Mouse (Mus musculus) embryonic facial prominence, embryonic 10.5 days (tissue): ENCODE results near the gene Pou2f1. TPM values are rescaled to one million over a fixed set of nuclear protein-coding genes. Genes with fewer than 3 reads are reported as not detected.
A peak's percentile ranks its signal among the peaks of the same experiment; 100 is the strongest.

ENCODE experiments used
- DNase-seq: peaks from one replicate; pipeline ENCODE4 v3.0.0-alpha.2; 2017; ENCODE audit warnings: low spot score
- H3K27ac ChIP-seq: fragments of 300-500 bp; sonication (generic); replicated peaks from 2 replicates; pipeline ENCODE4 v1.5.1; 2016; ENCODE audit warnings: mild to moderate bottlenecking
- H3K27me3 ChIP-seq: fragments of 300-500 bp; sonication (generic); replicated peaks from 2 replicates; pipeline ENCODE4 v1.6.1; 2016; ENCODE audit warnings: low read depth, mild to moderate bottlenecking; ENCODE audit not compliant: poor library complexity, severe bottlenecking
- H3K36me3 ChIP-seq: fragments of 300-500 bp; sonication (generic); replicated peaks from 2 replicates; pipeline ENCODE4 v1.6.1; 2016; ENCODE audit warnings: mild to moderate bottlenecking, moderate library complexity
- H3K4me1 ChIP-seq: fragments of 300-500 bp; sonication (generic); 2 replicates; pipeline ENCODE4 v1.6.1; 2016
- H3K4me3 ChIP-seq: fragments of 300-500 bp; sonication (generic); 2 replicates; pipeline ENCODE4 v1.5.1; 2016; ENCODE audit warnings: mild to moderate bottlenecking, moderate library complexity
- H3K9me3 ChIP-seq: fragments of 300-500 bp; sonication (generic); 2 replicates; pipeline ENCODE4 v1.6.1; 2016; ENCODE audit warnings: mild to moderate bottlenecking
- WGBS: fragments of 180-500 bp; shearing (Covaris S2); methylation state at CpG from one replicate; pipeline ENCODE4 v1.1.7; 2016; 5-methylcytosine and 5-hydroxymethylcytosine counted together
- polyA plus RNA-seq: library from polyadenylated mRNA; unstranded; fragments of >200 nt; fragmentation: Nextera tagmentation; extraction: Ambion mirVana; gene quantifications from 2 replicates; pipeline ENCODE4 v1.2.1, GENCODE M21; 2016

Gene Pou2f1
- polyA plus RNA-seq, 1 experiment from 2014 or later = 28.1 TPM

GRCm38 (mm10) chr1:166031673-166032547 lies 29.4 kb upstream of the Pou2f1 start:
- DNase-seq = no peak
- 71% methylated on average over 7 of the region's 7 CpGs for WGBS

GRCm38 (mm10) chr1:166023981-166024380 lies 21.5 kb upstream of the Pou2f1 start:
- H3K27me3 ChIP-seq = no peaks in the 10 kb centered on the region
- H3K4me1 ChIP-seq = 0 out of 2 replicates have a peak, but pooled peaks cover 3% of the 10 kb centered on the region
- H3K27ac ChIP-seq = no peak overlapping the region
- no peak overlapping the region for H3K4me3 ChIP-seq
- no peak for DNase-seq
- H3K9me3 ChIP-seq = no peaks in the 10 kb centered on the region
- no peaks in the 10 kb centered on the region for H3K36me3 ChIP-seq
- 36% methylated on average over 4 of the region's 4 CpGs for WGBS

More at GRCm38 (mm10) chr1:166031673-166032547, 29.4 kb upstream of the Pou2f1 start:
- Histone ChIP-seq H3K27me3 (no peaks in the 10 kb centered on the region), H3K36me3 (no peaks in the 10 kb centered on the region), H3K27ac (no peak overlapping the region), H3K4me3 (no peak overlapping the region), H3K9me3 (no peaks in the 10 kb centered on the region), H3K4me1 (peaks cover 16% of the 10 kb centered on the region)

- H3K36me3 ChIP-seq = no peaks in the 10 kb centered on the region
- no peaks in the 10 kb centered on the region for H3K9me3 ChIP-seq
- DNase-seq = no peak
- H3K27me3 ChIP-seq = no peaks in the 10 kb centered on the region
- H3K27ac ChIP-seq = no peak overlapping the region
- WGBS = 90% methylated on average over 4 of the region's 4 CpGs
- no peak overlapping the region for H3K4me3 ChIP-seq
- H3K4me1 ChIP-seq = no peaks in the 10 kb centered on the region
Measured at GRCm38 (mm10) chr1:166017203-166017602, 14.7 kb upstream of the Pou2f1 start.

- Histone ChIP-seq H3K9me3 (no peaks in the 10 kb centered on the region), H3K27me3 (no peaks in the 10 kb centered on the region), H3K36me3 (no peaks in the 10 kb centered on the region), H3K27ac (no peak overlapping the region), H3K4me3 (no peak overlapping the region), H3K4me1 (no peaks in the 10 kb centered on the region)
- no peak for DNase-seq
- 80% methylated on average over 4 of the region's 4 CpGs for whole genome bisulfite sequencing
Measured at GRCm38 (mm10) chr1:166016306-166016705, 13.8 kb upstream of the Pou2f1 start.

- no peaks in the 10 kb centered on the region for H3K27me3 ChIP-seq
- DNase-seq = no peak
- no peaks in the 10 kb centered on the region for H3K36me3 ChIP-seq
- H3K27ac ChIP-seq = no peak overlapping the region
- H3K4me3 ChIP-seq = no peak overlapping the region
- WGBS = 69% methylated on average over 5 of the region's 5 CpGs
- H3K4me1 ChIP-seq = no peaks in the 10 kb centered on the region
- H3K9me3 ChIP-seq = no peaks in the 10 kb centered on the region
Measured at GRCm38 (mm10) chr1:166014530-166014929, 12.1 kb upstream of the Pou2f1 start.

- Histone ChIP-seq H3K36me3 (no peaks in the 10 kb centered on the region), H3K27me3 (no peaks in the 10 kb centered on the region), H3K4me1 (no peaks in the 10 kb centered on the region), H3K27ac (no peak overlapping the region), H3K9me3 (no peaks in the 10 kb centered on the region), H3K4me3 (no peak overlapping the region)
- WGBS = 90% methylated on average over 1 of the region's 1 CpGs
- DNase-seq = no peak
Measured at GRCm38 (mm10) chr1:166010106-166010505, 7.6 kb upstream of the Pou2f1 start.

- H3K4me1 ChIP-seq = peaks cover 3% of the 10 kb centered on the region; the same call in 1 of the 2 replicates
- WGBS = 94% methylated on average over 5 of the region's 5 CpGs
- H3K36me3 ChIP-seq = no peaks in the 10 kb centered on the region
- no peak overlapping the region for H3K4me3 ChIP-seq
- H3K9me3 ChIP-seq = no peaks in the 10 kb centered on the region
- H3K27ac ChIP-seq = no peak overlapping the region
- H3K27me3 ChIP-seq = no peaks in the 10 kb centered on the region
- DNase-seq = no peak
Measured at GRCm38 (mm10) chr1:166008634-166009350, 6.3 kb upstream of the Pou2f1 start.

- no peaks in the 10 kb centered on the region for H3K27me3 ChIP-seq
- H3K27ac ChIP-seq = no peak overlapping the region
- 77% methylated on average over 3 of the region's 3 CpGs for WGBS
- H3K9me3 ChIP-seq = no peaks in the 10 kb centered on the region
- H3K4me1 ChIP-seq = peaks cover 3% of the 10 kb centered on the region; the same call in 1 of the 2 replicates
- H3K4me3 ChIP-seq = no peak overlapping the region
- DNase-seq = no peak
- H3K36me3 ChIP-seq = no peaks in the 10 kb centered on the region
Measured at GRCm38 (mm10) chr1:166007026-166007425, 4.5 kb upstream of the Pou2f1 start.

- WGBS = under 1% methylated on average over 61 of the region's 61 CpGs
- DNase-seq = peak; percentile 92
- no peaks in the 10 kb centered on the region for H3K9me3 ChIP-seq
Measured at GRCm38 (mm10) chr1:166003181-166004022, 924 bp upstream of the Pou2f1 start.

GRCm38 (mm10) chr1:166001904-166002489 lies 481 bp downstream of the Pou2f1 start:
- Histone ChIP-seq H3K4me1 (peaks cover 37% of the 10 kb centered on the region), H3K27me3 (no peaks in the 10 kb centered on the region), H3K9me3 (no peaks in the 10 kb centered on the region), H3K27ac (peak overlapping the region; percentile 98), H3K4me3 (peak overlapping the region; percentile 96), H3K36me3 (no peaks in the 10 kb centered on the region)
- DNase-seq = no peak
- under 1% methylated on average over 70 of the region's 70 CpGs for WGBS

More at GRCm38 (mm10) chr1:166003181-166004022, 924 bp upstream of the Pou2f1 start:
- H3K27me3 ChIP-seq = no peaks in the 10 kb centered on the region
- H3K27ac ChIP-seq = peak overlapping the region; percentile 98
- H3K4me1 ChIP-seq = peaks cover 34% of the 10 kb centered on the region
- no peaks in the 10 kb centered on the region for H3K36me3 ChIP-seq
- peak overlapping the region; percentile 96 for H3K4me3 ChIP-seq

GRCm38 (mm10) chr1:166001121-166001903 lies 1.2 kb downstream of the Pou2f1 start:
- Histone ChIP-seq H3K27me3 (no peaks in the 10 kb centered on the region), H3K36me3 (no peaks in the 10 kb centered on the region), H3K27ac (peak overlapping the region; percentile 98), H3K9me3 (no peaks in the 10 kb centered on the region), H3K4me1 (peaks cover 37% of the 10 kb centered on the region), H3K4me3 (peak overlapping the region; percentile 96)
- peak; percentile 62 for DNase-seq
- WGBS = 2% methylated on average over 48 of the region's 48 CpGs
